Mouse (Mus musculus): ENCODE results near the gene Ak5.

Ak5 gene

GRCm38 (mm10) chr3:152516569-152516968, 151.6 kb downstream of the Ak5 start:
- no peak for DNase-seq (ENCODE audit: low spot score in 2 of 2)

- DNase-seq (ENCODE audit: low spot score in 2 of 2) = no peak
Measured at GRCm38 (mm10) chr3:152515959-152516358, 152.2 kb downstream of the Ak5 start.

- no peak for DNase-seq (ENCODE audit: low spot score in 2 of 2)
Measured at GRCm38 (mm10) chr3:152512517-152512916, 155.6 kb downstream of the Ak5 start.

GRCm38 (mm10) chr3:152509268-152509667, 158.9 kb downstream of the Ak5 start:
- DNase-seq (ENCODE audit: low spot score in 2 of 2) = no peak

GRCm38 (mm10) chr3:152508419-152508993, 159.7 kb downstream of the Ak5 start:
- DNase-seq (ENCODE audit: low spot score in 2 of 2) = no peak

- DNase-seq (ENCODE audit: low spot score in 2 of 2) = no peak
Measured at GRCm38 (mm10) chr3:152507900-152508299, 160.3 kb downstream of the Ak5 start.

- no peak for DNase-seq (ENCODE audit: low spot score in 2 of 2)
Measured at GRCm38 (mm10) chr3:152498968-152499696, 169.0 kb downstream of the Ak5 start.

- DNase-seq (ENCODE audit: low spot score in 2 of 2) = no peak
Measured at GRCm38 (mm10) chr3:152497842-152498241, 170.3 kb downstream of the Ak5 start.

- no peak for DNase-seq (ENCODE audit: low spot score in 2 of 2)
Measured at GRCm38 (mm10) chr3:152497084-152497483, 171.1 kb downstream of the Ak5 start.

- DNase-seq (ENCODE audit: low spot score in 2 of 2) = no peak
Measured at GRCm38 (mm10) chr3:152495415-152495898, 172.7 kb downstream of the Ak5 start.

GRCm38 (mm10) chr3:152494667-152495360, 173.3 kb downstream of the Ak5 start:
- no peak for DNase-seq (ENCODE audit: low spot score in 2 of 2)

- DNase-seq (ENCODE audit: low spot score in 2 of 2) = no peak
Measured at GRCm38 (mm10) chr3:152493813-152494212, 174.3 kb downstream of the Ak5 start.

- DNase-seq (ENCODE audit: low spot score in 2 of 2) = no peak
Measured at GRCm38 (mm10) chr3:152492241-152492640, 175.9 kb downstream of the Ak5 start.

- DNase-seq (ENCODE audit: low spot score in 2 of 2) = no peak
Measured at GRCm38 (mm10) chr3:152490423-152490822, 177.7 kb downstream of the Ak5 start.

- no peak for DNase-seq (ENCODE audit: low spot score in 2 of 2)
Measured at GRCm38 (mm10) chr3:152488964-152489363, 179.2 kb downstream of the Ak5 start.

GRCm38 (mm10) chr3:152484206-152484605, 184.0 kb downstream of the Ak5 start:
- peak; percentile 52 to 65 for DNase-seq (ENCODE audit: low spot score in 2 of 2)

- DNase-seq (ENCODE audit: low spot score in 2 of 2) = no peak
Measured at GRCm38 (mm10) chr3:152483800-152484199, 184.4 kb downstream of the Ak5 start.

GRCm38 (mm10) chr3:152482182-152482581, 186.0 kb downstream of the Ak5 start:
- no peak for DNase-seq (ENCODE audit: low spot score in 2 of 2)

GRCm38 (mm10) chr3:152480336-152480735, 187.8 kb downstream of the Ak5 start:
- DNase-seq (ENCODE audit: low spot score in 2 of 2) = no peak

- no peak for DNase-seq (ENCODE audit: low spot score in 2 of 2)
Measured at GRCm38 (mm10) chr3:152478599-152479435, 189.3 kb downstream of the Ak5 start.

- peak; percentile 69 to 73 for DNase-seq (ENCODE audit: low spot score in 2 of 2)
Measured at GRCm38 (mm10) chr3:152477796-152478527, 190.2 kb downstream of the Ak5 start.
